Mouse (Mus musculus) 3T3-L1 (cell line): ENCODE data around the gene Sh3kbp1.

ENCODE experiments used
- DNase-seq: peaks from one replicate; pipeline ENCODE4 v3.0.0-alpha.2; 2015; ENCODE audit warnings: low read depth, low spot score

The Sh3kbp1 gene

GRCm38 (mm10) chrX:159831176-159831575, 204.1 kb downstream of the Sh3kbp1 start:
- DNase-seq: peak; percentile 44

GRCm38 (mm10) chrX:159835239-159835638, 208.2 kb downstream of the Sh3kbp1 start:
- no peak for DNase-seq

- peak; percentile 81 for DNase-seq
These were observed 210.3 kb downstream of the Sh3kbp1 start for GRCm38 (mm10) chrX:159837379-159837778.

- peak; percentile 61 for DNase-seq
These were observed 212.7 kb downstream of the Sh3kbp1 start for GRCm38 (mm10) chrX:159839786-159840185.

GRCm38 (mm10) chrX:159840225-159840624, 213.2 kb downstream of the Sh3kbp1 start:
- peak; percentile 85 for DNase-seq

GRCm38 (mm10) chrX:159850722-159851121, 223.7 kb downstream of the Sh3kbp1 start:
- DNase-seq: peak; percentile 69

GRCm38 (mm10) chrX:159856866-159857265, 229.8 kb downstream of the Sh3kbp1 start:
- DNase-seq: no peak

- no peak for DNase-seq
These were observed 231.1 kb downstream of the Sh3kbp1 start for GRCm38 (mm10) chrX:159858126-159858525.

GRCm38 (mm10) chrX:159860841-159861530, 233.9 kb downstream of the Sh3kbp1 start:
- peak; percentile 74 for DNase-seq

GRCm38 (mm10) chrX:159867660-159868059, 240.6 kb downstream of the Sh3kbp1 start:
- DNase-seq: peak; percentile 61

- DNase-seq: peak; percentile 75
These were observed 245.4 kb downstream of the Sh3kbp1 start for GRCm38 (mm10) chrX:159872521-159872920.

- no peak for DNase-seq
These were observed 250.7 kb downstream of the Sh3kbp1 start for GRCm38 (mm10) chrX:159877770-159878169.

GRCm38 (mm10) chrX:159879455-159879854, 252.4 kb downstream of the Sh3kbp1 start:
- DNase-seq: no peak

- no peak for DNase-seq
These were observed 254.5 kb downstream of the Sh3kbp1 start for GRCm38 (mm10) chrX:159881576-159881975.

- no peak for DNase-seq
These were observed 269.5 kb downstream of the Sh3kbp1 start for GRCm38 (mm10) chrX:159896536-159896935.

GRCm38 (mm10) chrX:159898110-159898509, 271.0 kb downstream of the Sh3kbp1 start:
- DNase-seq: no peak

GRCm38 (mm10) chrX:159899121-159899520, 272.0 kb downstream of the Sh3kbp1 start:
- no peak for DNase-seq

- no peak for DNase-seq
These were observed 276.3 kb downstream of the Sh3kbp1 start for GRCm38 (mm10) chrX:159903421-159903820.

GRCm38 (mm10) chrX:159907703-159908102, 280.6 kb downstream of the Sh3kbp1 start:
- DNase-seq: no peak

- DNase-seq: peak; percentile 56
These were observed 282.6 kb downstream of the Sh3kbp1 start for GRCm38 (mm10) chrX:159909446-159910277.

- DNase-seq: peak; percentile 63
These were observed 283.5 kb downstream of the Sh3kbp1 start for GRCm38 (mm10) chrX:159910600-159910999.

GRCm38 (mm10) chrX:159911613-159912012, 284.5 kb downstream of the Sh3kbp1 start:
- DNase-seq: peak; percentile 20

GRCm38 (mm10) chrX:159912061-159912460, 285.0 kb downstream of the Sh3kbp1 start:
- peak; percentile 17 for DNase-seq
